Mouse (Mus musculus) heart, postnatal 0 days (tissue): ENCODE data around the gene Mad1l1. TPM values are rescaled to one million over a fixed set of nuclear protein-coding genes. Genes with fewer than 3 reads are reported as not detected.

Experiments used
- ATAC-seq: fragments of 200-750 bp; cut with Nextera tagmentation; 2 replicates; pipeline ENCODE4 v1.8.0; 2017; ENCODE audit warnings: low read depth, moderate number of reproducible peaks, moderate library complexity; ENCODE audit not compliant: insufficient read depth
- DNase-seq: peaks from one replicate; pipeline ENCODE4 v3.0.0-alpha.2; 2016; ENCODE audit warnings: low spot score
- H3K27ac ChIP-seq: fragments of 300-500 bp; sonication (generic); 2 replicates; pipeline ENCODE4 v1.5.1; 2014; ENCODE audit warnings: low read depth, mild to moderate bottlenecking
- H3K27me3 ChIP-seq: fragments of 300-500 bp; sonication (generic); 2 replicates; pipeline ENCODE4 v1.6.1; 2014; ENCODE audit warnings: low read length, mixed read lengths; ENCODE audit not compliant: control insufficient read depth, insufficient read depth
- H3K36me3 ChIP-seq: fragments of 300-500 bp; sonication (generic); replicated peaks from 2 replicates; pipeline ENCODE4 v1.6.1; 2014; ENCODE audit warnings: low read length, mixed read lengths; ENCODE audit not compliant: control insufficient read depth, insufficient read depth
- H3K4me1 ChIP-seq: fragments of 300-500 bp; sonication (generic); 2 replicates; pipeline ENCODE4 v1.6.1; 2014; ENCODE audit warnings: antibody characterized with exemption; ENCODE audit not compliant: control insufficient read depth, insufficient read depth
- H3K4me2 ChIP-seq: fragments of 300-500 bp; sonication (generic); 2 replicates; pipeline ENCODE4 v1.6.1; 2014; ENCODE audit warnings: low read depth, mild to moderate bottlenecking, low read length, moderate library complexity
- H3K4me3 ChIP-seq: fragments of 300-500 bp; sonication (generic); 2 replicates; pipeline ENCODE4 v1.5.1; 2014; ENCODE audit warnings: low read depth, low read length
- H3K9ac ChIP-seq: fragments of 300-500 bp; sonication (generic); replicated peaks from 2 replicates; pipeline ENCODE4 v1.6.1; 2014; ENCODE audit warnings: low read depth, low read length, mixed read lengths
- H3K9me3 ChIP-seq: fragments of 300-500 bp; sonication (generic); replicated peaks from 2 replicates; pipeline ENCODE4 v1.6.1; 2016; ENCODE audit warnings: low read length; ENCODE audit not compliant: control insufficient read depth
- CTCF ChIP-seq: IDR thresholded peaks from 2 replicates; pipeline ENCODE4 v1.5.1; 2016; ENCODE audit warnings: antibody characterized with exemption, control low read depth, low read depth
- EP300 ChIP-seq: IDR thresholded peaks from 2 replicates; pipeline ENCODE4 v1.6.1; 2016; ENCODE audit warnings: antibody characterized with exemption, low read depth
- WGBS: fragments of 180-500 bp; shearing (Covaris S2); extraction: QIAGEN DNeasy Blood & Tissue Kit; methylation state at CpG from one replicate; pipeline ENCODE4 v1.1.7; 2014; 5-methylcytosine and 5-hydroxymethylcytosine counted together
- polyA plus RNA-seq: library from polyadenylated mRNA; unstranded; fragments of >200 nt; fragmentation: Nextera tagmentation; extraction: Ambion mirVana; gene quantifications from 2 replicates; pipeline ENCODE4 v1.2.1, GENCODE M21; 2015
- total RNA-seq: library from RNA; depleted of rRNA; stranded (reverse); fragments of >200 nt; gene quantifications from 2 replicates; pipeline ENCODE4 v1.2.3, GENCODE M21; 2014; ENCODE audit warnings: low replicate concordance

The Mad1l1 gene
- total and polyA plus RNA-seq, 2 experiments from 2014 or later, result 15.1 to 20.6 TPM

GRCm38 (mm10) chr5:140066769-140067168 lies 254.6 kb downstream of the Mad1l1 start:
- H3K4me2 ChIP-seq, result no peak overlapping the region
- peaks cover 8% of the 10 kb centered on the region; the same call in 1 of the 2 replicates for H3K36me3 ChIP-seq
- ATAC-seq, result no peak
- H3K27ac ChIP-seq, result no peak overlapping the region
- H3K27me3 ChIP-seq, result no peaks in the 10 kb centered on the region
- H3K9ac ChIP-seq, result no peak overlapping the region
- H3K4me1 ChIP-seq, result no peaks in the 10 kb centered on the region
- H3K9me3 ChIP-seq, result no peaks in the 10 kb centered on the region
- no peak for DNase-seq
- 80% methylated on average over 8 of the region's 8 CpGs for WGBS
- no peak overlapping the region for H3K4me3 ChIP-seq
- TF ChIP-seq EP300 (no peak), CTCF (no peak)

GRCm38 (mm10) chr5:140066281-140066680 lies 255.1 kb downstream of the Mad1l1 start:
- TF ChIP-seq EP300 (no peak), CTCF (no peak)

GRCm38 (mm10) chr5:140065281-140065945 lies 255.9 kb downstream of the Mad1l1 start:
- WGBS, result 93% methylated on average over 11 of the region's 11 CpGs
- DNase-seq, result no peak
- Histone ChIP-seq H3K9me3 (no peaks in the 10 kb centered on the region), H3K4me3 (no peak overlapping the region), H3K4me2 (no peak overlapping the region), H3K27me3 (no peaks in the 10 kb centered on the region), H3K9ac (no peak overlapping the region), H3K27ac (no peak overlapping the region), H3K4me1 (no peaks in the 10 kb centered on the region), H3K36me3 (peaks cover 8% of the 10 kb centered on the region; the same call in 1 of the 2 replicates)
- ATAC-seq, result no peak
- TF ChIP-seq EP300 (no peak), CTCF (no peak)

More at GRCm38 (mm10) chr5:140066281-140066680, 255.1 kb downstream of the Mad1l1 start:
- Histone ChIP-seq H3K9ac (no peak overlapping the region), H3K4me2 (no peak overlapping the region), H3K27ac (no peak overlapping the region), H3K9me3 (no peaks in the 10 kb centered on the region), H3K4me3 (no peak overlapping the region), H3K36me3 (peaks cover 8% of the 10 kb centered on the region; the same call in 1 of the 2 replicates), H3K27me3 (no peaks in the 10 kb centered on the region), H3K4me1 (no peaks in the 10 kb centered on the region)
- no peak for ATAC-seq
- no peak for DNase-seq

DNA sequence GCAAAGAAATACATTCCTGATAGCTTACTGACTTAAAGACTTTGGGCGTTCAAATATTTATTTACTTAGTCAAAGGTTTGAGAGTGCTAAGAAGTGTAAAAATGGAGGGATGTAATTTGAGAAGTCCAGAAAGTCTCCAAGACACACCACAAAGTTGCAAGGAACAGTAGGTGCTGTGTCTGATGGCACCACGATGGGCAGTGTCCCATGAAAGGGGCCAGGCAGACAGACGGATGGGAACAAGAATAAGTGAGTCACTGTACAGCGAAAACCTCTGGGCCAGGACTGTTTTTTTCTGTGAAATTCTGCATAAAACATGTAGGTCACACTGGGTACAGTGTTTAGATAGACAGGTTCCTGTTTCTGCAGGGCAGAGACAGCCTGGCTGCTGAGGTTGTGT lies 256.8 kb downstream of the Mad1l1 start:
- H3K9ac ChIP-seq, result no peak overlapping the region
- no peak for TF ChIP-seq EP300
- TF ChIP-seq CTCF, result no peak
- H3K27me3 ChIP-seq, result no peaks in the 10 kb centered on the region
- peaks cover 8% of the 10 kb centered on the region; the same call in 1 of the 2 replicates for H3K36me3 ChIP-seq
- DNase-seq (no peak), ATAC-seq (no peak)
- no peak overlapping the region for H3K4me2 ChIP-seq
- no peak overlapping the region for H3K27ac ChIP-seq
- WGBS, result 85% methylated on average over 4 of the region's 4 CpGs
- H3K4me3 ChIP-seq, result no peak overlapping the region
- no peaks in the 10 kb centered on the region for H3K4me1 ChIP-seq
- H3K9me3 ChIP-seq, result no peaks in the 10 kb centered on the region

DNA sequence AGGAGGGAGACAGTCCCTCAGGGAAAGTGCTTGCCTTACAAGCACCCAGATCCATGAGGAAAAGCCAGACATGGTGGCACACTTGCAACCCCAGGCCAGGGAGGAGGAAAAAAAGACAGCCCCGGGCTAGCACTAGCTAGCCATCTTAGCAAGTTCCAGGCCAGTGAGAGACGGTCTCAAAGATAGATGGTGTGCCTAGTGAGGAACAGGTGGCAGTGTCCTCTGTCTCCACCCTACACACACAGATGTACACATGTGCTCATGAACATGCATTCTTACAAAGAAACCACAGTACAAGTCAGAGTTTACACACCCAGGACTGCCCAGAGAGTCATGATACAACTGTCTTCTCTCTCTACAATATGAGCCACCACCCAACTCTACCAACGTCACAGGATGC lies 258.5 kb downstream of the Mad1l1 start:
- Histone ChIP-seq H3K27me3 (no peaks in the 10 kb centered on the region), H3K9me3 (no peaks in the 10 kb centered on the region), H3K4me1 (no peaks in the 10 kb centered on the region), H3K4me2 (no peak overlapping the region), H3K36me3 (peaks cover 8% of the 10 kb centered on the region; the same call in 1 of the 2 replicates), H3K27ac (no peak overlapping the region), H3K9ac (no peak overlapping the region), H3K4me3 (no peak overlapping the region)
- DNase-seq (no peak), ATAC-seq (no peak)
- WGBS, result 88% methylated on average over 3 of the region's 3 CpGs
- no peak for TF ChIP-seq CTCF
- TF ChIP-seq EP300, result no peak

DNA sequence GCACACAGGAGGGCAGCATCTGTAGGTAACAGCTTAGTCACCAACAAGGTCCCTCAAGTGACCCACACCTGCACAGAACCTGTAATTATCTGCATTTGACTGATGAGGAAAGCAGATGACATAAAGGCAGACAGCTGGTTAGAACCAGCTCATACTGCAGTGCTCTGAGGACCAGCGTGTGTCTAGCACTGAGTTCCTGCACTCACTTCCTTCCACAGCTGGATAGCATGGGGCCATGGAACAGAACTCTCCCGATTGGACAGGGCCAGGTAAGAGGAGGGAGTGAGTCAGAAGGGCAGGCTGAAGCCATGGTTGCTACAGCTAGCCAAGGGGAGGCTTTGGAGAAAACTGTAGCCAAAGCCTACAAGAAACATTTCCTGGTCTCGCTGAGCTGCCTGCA lies 259.0 kb downstream of the Mad1l1 start:
- ATAC-seq (no peak), DNase-seq (no peak)
- no peak for TF ChIP-seq EP300
- no peak for TF ChIP-seq CTCF
- H3K27ac ChIP-seq, result no peak overlapping the region
- H3K9me3 ChIP-seq, result no peaks in the 10 kb centered on the region
- H3K4me1 ChIP-seq, result no peaks in the 10 kb centered on the region
- H3K9ac ChIP-seq, result no peak overlapping the region
- WGBS, result 61% methylated on average over 3 of the region's 3 CpGs
- H3K36me3 ChIP-seq, result peaks cover 8% of the 10 kb centered on the region; the same call in 1 of the 2 replicates
- no peak overlapping the region for H3K4me2 ChIP-seq
- no peak overlapping the region for H3K4me3 ChIP-seq
- H3K27me3 ChIP-seq, result no peaks in the 10 kb centered on the region
